28 mouse cellular contexts compared by ENCODE assay signal in the genomic region with DNA sequence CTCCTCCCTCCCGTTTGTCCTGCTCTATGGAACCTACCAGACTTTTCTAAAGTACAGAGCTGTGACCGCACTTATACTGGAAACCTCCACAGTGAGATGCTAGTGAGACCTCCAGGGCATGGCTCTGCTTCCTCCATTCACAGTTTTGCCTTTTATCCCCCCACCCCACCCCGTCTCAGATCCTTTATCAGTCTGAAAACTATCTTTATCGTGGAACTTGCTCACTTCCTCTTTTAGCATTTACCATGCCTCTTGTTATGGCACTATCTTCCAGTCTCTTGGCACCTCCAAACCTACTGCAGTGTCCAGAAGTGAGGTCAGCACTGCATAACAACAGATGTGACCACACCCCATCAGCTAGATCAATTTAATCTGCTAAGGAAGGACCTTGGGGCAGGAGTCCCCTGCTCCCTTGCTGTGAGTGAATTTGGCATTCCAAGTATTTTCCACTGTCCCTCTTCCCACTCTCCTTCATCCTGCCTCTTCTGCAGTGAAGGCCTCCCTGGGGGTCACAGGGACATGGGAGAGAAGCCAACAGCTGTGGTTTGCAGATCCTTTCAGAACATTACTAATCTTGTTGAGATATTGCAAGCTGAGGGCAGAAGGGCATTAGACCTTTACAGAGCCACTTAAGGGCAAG. TPM values are rescaled to one million over a fixed set of nuclear protein-coding genes. Genes with fewer than 3 reads are reported as not detected.
DNase-seq lines count a peak whose midpoint lies in the region; ATAC-seq and TF ChIP-seq lines count a peak whose summit lies in the region.
"Had no signal": no experiment of that assay in that cellular context is flagged by ENCODE, and none has a peak within 500 bp of the region (broad histone marks: within the 10 kb centered on the region; RNA-seq: fewer than 3 reads in every experiment).

No protein-coding gene starts in this region.

- H3K27me3 ChIP-seq in stomach, postnatal 0 days (ENCODE audit: control insufficient read depth, insufficient read depth, low read length) = no peaks in the 10 kb centered on the region
- no peaks in the 10 kb centered on the region for H3K27me3 ChIP-seq in forebrain, postnatal 0 days (ENCODE audit: insufficient read depth, low read length)
- H3K27me3 ChIP-seq: embryonic facial prominence, embryonic 12.5 days; forebrain, embryonic 13.5 days had no signal

- DNase-seq in adrenal gland, postnatal 10 days = peak; percentile 29
- DNase-seq in adrenal gland, postnatal 4 days (ENCODE audit: low spot score in 2 of 2) = no peak
- DNase-seq in ovary, adult 18-20 months (ENCODE audit: low spot score) = peak; percentile 55
- no peak for DNase-seq in ovary, postnatal 14 days (ENCODE audit: low spot score)
- no peak for DNase-seq in stomach, postnatal 0 days (ENCODE audit: low spot score)
- no peak for DNase-seq in forebrain, postnatal 0 days
- DNase-seq in urinary bladder, adult 2 months (ENCODE audit: low spot score) = no peak
- DNase-seq: cerebellum, adult 8-10 months; kidney, adult 18-20 months; liver, postnatal 0 days; lung, postnatal 10 days; right cerebral cortex, postnatal 25 days; thymus, postnatal 14 days had no signal

- peak; percentile 17 for ATAC-seq in common myeloid progenitor, adult 5-6 weeks (replicated peaks; ENCODE audit: low read depth, poor library complexity, severe bottlenecking)
- no peak for ATAC-seq in stomach, postnatal 0 days (ENCODE audit: low FRiP score, low TSS enrichment)
- no peak for ATAC-seq in forebrain, postnatal 0 days
- ATAC-seq: forebrain, embryonic 13.5 days; hindbrain, postnatal 0 days; liver, postnatal 0 days; midbrain, embryonic 13.5 days had no signal

- no peak overlapping the region for H3K27ac ChIP-seq in stomach, postnatal 0 days (replicated peaks)
- H3K27ac ChIP-seq in forebrain, postnatal 0 days (ENCODE audit: low read depth, low read length) = no peak overlapping the region
- H3K27ac ChIP-seq: embryonic facial prominence, embryonic 12.5 days; forebrain, embryonic 13.5 days; hindbrain, embryonic 10.5 days; hindbrain, postnatal 0 days; kidney, postnatal 0 days; midbrain, embryonic 13.5 days had no signal

- 0 out of 2 replicates have a peak, but pooled peaks cover 4% of the 10 kb centered on the region for H3K4me1 ChIP-seq in stomach, postnatal 0 days (replicated peaks; ENCODE audit: control insufficient read depth, insufficient read depth)
- H3K4me1 ChIP-seq in forebrain, postnatal 0 days (ENCODE audit: insufficient read depth) = no peaks in the 10 kb centered on the region; the same call in 1 of the 2 replicates

- no peak overlapping the region for H3K4me2 ChIP-seq in stomach, postnatal 0 days (replicated peaks; ENCODE audit: low read depth)
- no peak overlapping the region for H3K4me2 ChIP-seq in forebrain, postnatal 0 days (ENCODE audit: low read depth)
- H3K4me2 ChIP-seq: embryonic facial prominence, embryonic 12.5 days; forebrain, embryonic 13.5 days; midbrain, embryonic 13.5 days had no signal

- TF ChIP-seq CTCF in stomach, postnatal 0 days (IDR thresholded peaks at IDR 0.05; ENCODE audit: low read depth) = no peak
- no peak for TF ChIP-seq CTCF in forebrain, postnatal 0 days (IDR thresholded peaks at IDR 0.05; ENCODE audit: low read depth)

- H3K4me3 ChIP-seq in stomach, postnatal 0 days (ENCODE audit: low read depth, low read length) = no peak overlapping the region
- H3K4me3 ChIP-seq in forebrain, postnatal 0 days (ENCODE audit: low read depth, low read length) = no peak overlapping the region
- H3K4me3 ChIP-seq: embryonic facial prominence, embryonic 12.5 days; erythroblast, embryonic 14.5 days; forebrain, embryonic 13.5 days; hindbrain, embryonic 10.5 days; midbrain, embryonic 13.5 days had no signal

- no peaks in the 10 kb centered on the region for H3K9me3 ChIP-seq in stomach, postnatal 0 days (ENCODE audit: control insufficient read depth, low read length)
- H3K9me3 ChIP-seq in forebrain, postnatal 0 days (ENCODE audit: low read length) = no peaks in the 10 kb centered on the region
- H3K9me3 ChIP-seq: embryonic facial prominence, embryonic 12.5 days; forebrain, embryonic 13.5 days; hindbrain, embryonic 10.5 days; midbrain, embryonic 13.5 days had no signal

- 53% methylated on average over 4 of the region's 4 CpGs for WGBS in stomach, postnatal 0 days
- WGBS in forebrain, postnatal 0 days = 71% methylated on average over 4 of the region's 4 CpGs

- no peak for TF ChIP-seq EP300 in stomach, postnatal 0 days (optimal IDR thresholded peaks at IDR 0.05)

- no peak overlapping the region for H3K9ac ChIP-seq in stomach, postnatal 0 days (ENCODE audit: low read length)
- no peak overlapping the region for H3K9ac ChIP-seq in forebrain, postnatal 0 days
- H3K9ac ChIP-seq: embryonic facial prominence, embryonic 12.5 days; forebrain, embryonic 13.5 days; liver, postnatal 0 days; midbrain, embryonic 13.5 days had no signal

- no peaks in the 10 kb centered on the region for H3K36me3 ChIP-seq in stomach, postnatal 0 days (ENCODE audit: control insufficient read depth, insufficient read depth, low read length)
- H3K36me3 ChIP-seq in forebrain, postnatal 0 days (ENCODE audit: insufficient read depth) = no peaks in the 10 kb centered on the region
- H3K36me3 ChIP-seq: embryonic facial prominence, embryonic 12.5 days; hindbrain, embryonic 10.5 days; midbrain, embryonic 13.5 days had no signal

RNA-seq across cellular contexts. Expression of gene Nagk, which starts 3.4 kb away (rescaled TPM):
- 10 to 100 TPM; 38.8 to 42.8 TPM for total RNA-seq in adrenal gland, postnatal 10 days (2021)
- total RNA-seq in adrenal gland, postnatal 4 days (2021) = 10 to 100 TPM; 65.5 to 70.1 TPM
- 9.1 and 9.8 TPM in 2 replicates for total RNA-seq in common myeloid progenitor, adult 5-6 weeks (2017)
- 70.8 and 73.3 TPM in 2 replicates for polyA plus RNA-seq in stomach, postnatal 0 days (2015; fragmentation: Nextera tagmentation; extraction: Ambion mirVana)
- total RNA-seq in forebrain, postnatal 0 days (2014; rRNA removed) = 80.7 and 81.2 TPM in 2 replicates
- 81.0 and 99.0 TPM in 2 replicates for polyA plus RNA-seq in forebrain, postnatal 0 days (2015; fragmentation: Nextera tagmentation; extraction: Ambion mirVana)
- polyA plus RNA-seq in urinary bladder, adult 2 months (2012; rRNA removed) = 40.8 and 50.9 TPM in 2 replicates

RNA-seq across cellular contexts. Expression of gene Tex261, which starts 15.8 kb away (rescaled TPM):
- 10 to 100 TPM; 89.1 to 93.1 TPM for total RNA-seq in adrenal gland, postnatal 10 days (2021)
- 10 to 100 TPM; 93.7 to 93.9 TPM for total RNA-seq in adrenal gland, postnatal 4 days (2021)
- 30.9 and 37.2 TPM in 2 replicates for total RNA-seq in common myeloid progenitor, adult 5-6 weeks (2017)
- polyA plus RNA-seq in stomach, postnatal 0 days (2015; fragmentation: Nextera tagmentation; extraction: Ambion mirVana) = 71.7 and 74.7 TPM in 2 replicates
- 30.7 and 42.3 TPM in 2 replicates for total RNA-seq in forebrain, postnatal 0 days (2014; rRNA removed)
- polyA plus RNA-seq in forebrain, postnatal 0 days (2015; fragmentation: Nextera tagmentation; extraction: Ambion mirVana) = 80.4 and 81.7 TPM in 2 replicates
- polyA plus RNA-seq in urinary bladder, adult 2 months (2012; rRNA removed) = 52.7 and 56.9 TPM in 2 replicates

RNA-seq across cellular contexts. Expression of gene Ankrd53, which starts 28.9 kb away (rescaled TPM):
- total RNA-seq in adrenal gland, postnatal 10 days (2021) = under 1 TPM in 1 of 2 experiments, not detected in 1; 0.15 TPM
- total RNA-seq in adrenal gland, postnatal 4 days (2021) = under 1 TPM; 0.28 to 0.39 TPM
- total RNA-seq in common myeloid progenitor, adult 5-6 weeks (2017) = not detected in 2 replicates
- polyA plus RNA-seq in stomach, postnatal 0 days (2015; fragmentation: Nextera tagmentation; extraction: Ambion mirVana) = not detected in 2 replicates
- total RNA-seq in forebrain, postnatal 0 days (2014; rRNA removed) = not detected in 2 replicates
- not detected in 2 replicates for polyA plus RNA-seq in forebrain, postnatal 0 days (2015; fragmentation: Nextera tagmentation; extraction: Ambion mirVana)
- polyA plus RNA-seq in urinary bladder, adult 2 months (2012; rRNA removed) = not detected in 2 replicates
- total RNA-seq: hindbrain, postnatal 0 days; layer of hippocampus, adult 18-20 months; left cerebral cortex, postnatal 25 days; megakaryocyte, adult 5-6 weeks had no signal
- polyA plus RNA-seq: cortical plate, adult 2 months; erythroblast, embryonic 14.5 days; hindbrain, embryonic 10.5 days; hindbrain, postnatal 0 days; limb, embryonic 14.5 days; liver, postnatal 0 days had no signal

RNA-seq across cellular contexts. Expression of gene Paip2b, which starts 40.2 kb away (rescaled TPM):
- 10 to 100 TPM; 24.8 to 25.4 TPM for total RNA-seq in adrenal gland, postnatal 10 days (2021)
- total RNA-seq in adrenal gland, postnatal 4 days (2021) = 10 to 100 TPM; 32.5 to 36.2 TPM
- total RNA-seq in common myeloid progenitor, adult 5-6 weeks (2017) = 13.2 and 23.2 TPM in 2 replicates
- 7.1 and 9.1 TPM in 2 replicates for polyA plus RNA-seq in stomach, postnatal 0 days (2015; fragmentation: Nextera tagmentation; extraction: Ambion mirVana)
- total RNA-seq in forebrain, postnatal 0 days (2014; rRNA removed) = 66.2 and 75.0 TPM in 2 replicates
- 28.3 and 28.6 TPM in 2 replicates for polyA plus RNA-seq in forebrain, postnatal 0 days (2015; fragmentation: Nextera tagmentation; extraction: Ambion mirVana)
- 22.8 and 23.1 TPM in 2 replicates for polyA plus RNA-seq in urinary bladder, adult 2 months (2012; rRNA removed)

RNA-seq across cellular contexts. Expression of gene Atp6v1b1, which starts 48.6 kb away (rescaled TPM):
- not detected for total RNA-seq in adrenal gland, postnatal 10 days (2021)
- 10 to 100 TPM in 1 of 2 experiments, under 1 TPM in 1; 0.31 to 13.7 TPM for total RNA-seq in adrenal gland, postnatal 4 days (2021)
- not detected in 2 replicates for total RNA-seq in common myeloid progenitor, adult 5-6 weeks (2017)
- polyA plus RNA-seq in stomach, postnatal 0 days (2015; fragmentation: Nextera tagmentation; extraction: Ambion mirVana) = 0.08 and 0.30 TPM in 2 replicates
- 0.19 and 0.77 TPM in 2 replicates for total RNA-seq in forebrain, postnatal 0 days (2014; rRNA removed)
- polyA plus RNA-seq in forebrain, postnatal 0 days (2015; fragmentation: Nextera tagmentation; extraction: Ambion mirVana) = 0.38 and 0.53 TPM in 2 replicates
- not detected in 2 replicates for polyA plus RNA-seq in urinary bladder, adult 2 months (2012; rRNA removed)
- total RNA-seq: hindbrain, postnatal 0 days; left cerebral cortex, postnatal 25 days; megakaryocyte, adult 5-6 weeks had no signal
- polyA plus RNA-seq: cortical plate, adult 2 months; erythroblast, embryonic 14.5 days; forebrain, embryonic 13.5 days; heart, postnatal 0 days; hindbrain, embryonic 10.5 days; hindbrain, postnatal 0 days; liver, postnatal 0 days; midbrain, embryonic 13.5 days; neural tube, embryonic 14.5 days had no signal

Comparison
In these comparisons a context has a peak if more than half of its experiments do, and no peak if none do; other contexts are left out.
1. DNase-seq: peak in adrenal gland, postnatal 10 days (single experiment) and ovary, adult 18-20 months (single experiment); none in adrenal gland, postnatal 4 days (0 of 2), ovary, postnatal 14 days (single experiment), stomach, postnatal 0 days (single experiment), forebrain, postnatal 0 days (single experiment) and urinary bladder, adult 2 months (single experiment).